Mouse (Mus musculus) brain, embryonic 14.5 days (tissue): ENCODE results near the gene Ppp6r3.

Experiments
- CTCF ChIP-seq: fragments of 200-500 bp; IDR thresholded peaks from 2 replicates; pipeline ENCODE4 v1.5.1; 2012; ENCODE audit warnings: inconsistent platforms, mild to moderate bottlenecking, moderate library complexity, borderline replicate concordance; ENCODE audit not compliant: insufficient read depth, insufficient read length; ENCODE audit errors: extremely low read depth
- POLR2A ChIP-seq: fragments of 200-500 bp; IDR thresholded peaks from 2 replicates; pipeline ENCODE4 v1.6.1; 2012; ENCODE audit warnings: mild to moderate bottlenecking, inconsistent platforms, borderline replicate concordance; ENCODE audit not compliant: poor library complexity, insufficient read depth, insufficient read length, severe bottlenecking; ENCODE audit errors: extremely low read depth

GRCm38 (mm10) chr19:3441092-3441491, 134.5 kb downstream of the Ppp6r3 start:
- TF ChIP-seq POLR2A (no peak), CTCF (no peak)
